Mouse (Mus musculus) heart, postnatal 4 days (tissue): ENCODE data around the gene Prok2. TPM values are rescaled to one million over a fixed set of nuclear protein-coding genes. Genes with fewer than 3 reads are reported as not detected.
A peak's percentile ranks its signal among the peaks of the same experiment; 100 is the strongest.

ENCODE experiments used
- DNase-seq: peaks from one replicate; pipeline ENCODE4 v3.0.0; 2021
- total RNA-seq, 2 experiments: library from RNA; stranded (reverse); gene quantifications; 2 replicates each; pipeline ENCODE4 v1.2.3; 2021

Prok2 gene
- total RNA-seq, 2 experiments from 2014 or later: not detected

DNA sequence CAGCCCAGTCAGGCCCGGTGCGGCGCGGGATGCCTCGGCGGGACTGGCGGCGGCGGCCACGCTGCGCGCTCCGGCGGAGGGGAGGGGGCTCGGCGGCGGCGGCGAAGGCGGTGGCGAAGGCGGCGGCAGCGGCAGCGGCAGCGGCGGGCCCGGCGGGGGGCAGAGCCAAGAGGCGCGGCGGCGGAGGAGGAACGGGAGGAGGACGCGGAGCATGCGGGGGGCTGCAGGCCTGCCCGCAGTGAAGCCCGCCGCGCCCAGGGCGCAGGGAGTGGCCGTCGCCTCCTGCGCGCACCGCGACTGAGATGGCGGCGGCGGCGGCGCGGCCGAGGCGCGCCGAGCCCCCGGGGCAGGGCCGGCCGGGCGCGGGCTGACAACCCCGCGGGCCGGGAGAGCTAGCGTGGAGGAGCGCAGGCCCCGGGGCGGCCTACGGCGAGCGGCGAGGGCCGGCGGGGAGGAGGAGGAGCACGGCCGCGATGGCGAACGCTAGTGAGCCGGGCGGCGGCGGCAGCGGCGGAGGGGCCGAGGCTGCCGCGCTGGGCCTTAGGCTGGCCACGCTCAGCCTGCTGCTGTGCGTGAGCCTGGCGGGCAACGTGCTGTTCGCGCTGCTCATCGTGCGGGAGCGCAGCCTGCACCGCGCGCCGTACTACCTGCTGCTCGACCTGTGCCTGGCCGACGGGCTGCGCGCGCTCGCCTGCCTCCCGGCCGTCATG is 33.8 kb downstream of the Prok2 start, which contains the start of gene Gpr27:
Gpr27 (plus strand) TSS at position 474 of the 710 bp plus-strand sequence.
- peak; percentile 21 for DNase-seq

DNA sequence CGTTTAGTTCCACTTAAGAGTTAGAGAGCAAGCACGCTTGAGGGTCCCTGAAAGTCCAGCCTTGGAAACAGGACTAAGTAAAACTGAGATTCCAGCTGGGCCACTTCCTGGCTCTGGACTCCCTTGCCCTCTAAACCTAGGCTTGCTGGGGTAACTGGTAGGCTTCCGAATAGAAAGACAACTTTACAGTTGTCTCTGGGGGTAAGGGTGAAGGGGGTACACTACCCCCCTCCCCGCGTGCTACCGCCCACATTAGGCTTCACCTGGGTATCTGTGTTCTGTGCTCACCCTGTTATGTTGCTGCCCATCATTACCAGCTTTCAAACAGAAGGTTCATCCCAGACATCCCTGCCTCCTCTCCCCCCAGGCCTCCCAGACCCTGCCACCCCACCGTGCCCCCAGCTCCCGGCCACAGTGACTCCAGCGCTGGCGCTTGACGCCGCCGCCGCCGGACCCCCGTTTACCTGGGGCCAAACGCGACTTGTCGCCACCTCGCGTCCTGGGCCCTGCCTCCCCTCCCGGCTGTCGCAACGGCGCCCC is 34.5 kb downstream of the Prok2 start:
- DNase-seq: no peak

GRCm38 (mm10) chr6:99688513-99688912 is 37.7 kb downstream of the Prok2 start:
- DNase-seq: no peak

GRCm38 (mm10) chr6:99684899-99685298 is 41.3 kb downstream of the Prok2 start:
- no peak for DNase-seq

- DNase-seq: no peak
Measured at GRCm38 (mm10) chr6:99683974-99684373, 42.2 kb downstream of the Prok2 start.

DNA sequence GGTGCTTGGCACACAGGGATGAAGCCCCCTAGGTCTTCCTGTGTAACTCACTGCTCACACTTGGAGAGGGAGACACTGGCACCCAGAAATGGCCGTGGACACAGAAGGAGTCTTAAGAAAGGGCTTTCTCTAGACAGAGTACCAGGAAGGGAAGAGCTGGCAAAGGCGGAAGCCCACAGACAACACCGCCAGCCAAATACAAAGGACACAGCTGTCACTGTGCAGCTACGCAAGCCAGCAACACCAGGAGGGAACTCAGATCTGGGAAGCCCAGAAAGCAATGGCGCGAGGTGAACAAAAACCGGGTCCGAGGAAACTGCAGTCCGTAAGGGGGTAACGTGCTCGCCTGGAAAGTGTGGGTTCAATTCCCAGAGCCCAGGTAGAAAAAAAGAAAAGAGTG is 48.1 kb downstream of the Prok2 start:
- DNase-seq: no peak

DNA sequence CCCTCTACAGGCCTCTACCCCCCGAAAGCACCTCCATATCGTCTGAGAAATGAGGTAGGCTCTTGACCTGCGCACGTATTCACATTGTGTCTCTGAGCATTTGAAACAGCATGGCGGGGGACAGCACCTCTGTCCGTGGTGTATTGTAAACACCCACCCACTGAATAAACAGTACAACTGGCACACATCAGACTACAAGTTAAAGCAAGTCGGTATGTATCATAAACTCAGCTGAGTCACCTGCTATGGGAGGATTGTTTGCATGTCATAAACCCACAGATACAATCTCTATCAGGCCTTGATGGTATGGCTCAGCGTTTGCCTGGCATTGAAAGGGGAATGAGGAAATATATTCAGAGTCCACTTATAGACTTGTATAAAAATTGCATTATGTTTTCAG is 48.9 kb downstream of the Prok2 start:
- no peak for DNase-seq

GRCm38 (mm10) chr6:99674482-99674881 is 51.7 kb downstream of the Prok2 start:
- DNase-seq: no peak

- no peak for DNase-seq
Measured at GRCm38 (mm10) chr6:99671768-99672167, 54.4 kb downstream of the Prok2 start.

DNA sequence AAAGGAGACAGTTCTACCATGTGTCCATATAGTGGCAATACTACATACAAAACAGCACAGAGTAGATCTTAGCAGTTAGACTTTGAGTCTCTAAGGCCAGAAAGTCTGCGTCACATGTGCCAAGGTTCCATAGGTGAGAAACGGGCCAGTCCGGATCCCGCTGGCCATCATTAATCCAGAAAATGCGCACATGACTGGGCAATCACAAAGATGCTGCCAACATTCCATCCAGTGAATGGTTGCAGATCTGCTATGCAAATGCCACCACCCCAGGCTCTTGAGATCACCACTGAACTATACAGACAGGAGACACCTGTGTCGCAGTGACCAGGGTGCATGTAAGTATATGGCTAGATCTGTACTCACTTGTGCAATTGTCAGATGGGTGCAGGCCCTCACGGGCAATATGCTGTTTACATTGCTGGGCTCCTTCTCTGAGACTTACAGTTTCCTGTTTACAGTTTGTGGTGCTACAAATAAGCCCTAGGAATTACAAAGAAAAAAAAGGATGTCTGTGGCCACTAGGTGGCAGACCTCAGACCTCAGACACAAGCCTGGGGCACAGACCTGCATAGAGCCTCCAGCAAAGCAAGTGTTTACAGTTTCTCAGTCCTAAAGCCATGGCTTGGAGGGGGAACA is 55.6 kb downstream of the Prok2 start:
- peak; percentile 70 for DNase-seq

- no peak for DNase-seq
Measured at GRCm38 (mm10) chr6:99669481-99670325, 56.5 kb downstream of the Prok2 start.

DNA sequence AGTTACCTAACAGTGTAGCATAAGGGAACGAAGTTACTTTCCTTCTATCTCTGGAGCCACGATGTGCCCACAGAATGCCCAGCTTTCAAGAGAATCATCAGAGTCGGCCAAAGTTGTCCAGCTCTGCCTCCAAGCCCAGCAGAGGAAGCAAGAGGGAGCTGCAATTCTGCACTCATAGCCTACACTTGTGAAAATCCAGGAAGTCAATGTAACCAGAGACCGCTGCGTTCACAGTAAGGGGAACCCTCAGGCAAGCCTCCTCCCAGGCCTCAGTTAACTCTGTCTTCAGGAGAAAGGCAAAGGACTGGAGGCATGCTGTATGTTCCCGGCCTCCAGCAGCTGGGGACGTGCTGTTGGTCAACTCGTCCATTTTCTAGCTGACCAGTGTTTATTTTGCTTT is 58.9 kb downstream of the Prok2 start:
- no peak for DNase-seq

- peak; percentile 71 for DNase-seq
Measured at GRCm38 (mm10) chr6:99666318-99667171, 59.6 kb downstream of the Prok2 start, which contains the start of the genes Eif4e3 and Gm20696. TSS of gene Eif4e3 (minus strand) at chr6:99666771. TSS of gene Gm20696 (minus strand) at chr6:99666797.

DNA sequence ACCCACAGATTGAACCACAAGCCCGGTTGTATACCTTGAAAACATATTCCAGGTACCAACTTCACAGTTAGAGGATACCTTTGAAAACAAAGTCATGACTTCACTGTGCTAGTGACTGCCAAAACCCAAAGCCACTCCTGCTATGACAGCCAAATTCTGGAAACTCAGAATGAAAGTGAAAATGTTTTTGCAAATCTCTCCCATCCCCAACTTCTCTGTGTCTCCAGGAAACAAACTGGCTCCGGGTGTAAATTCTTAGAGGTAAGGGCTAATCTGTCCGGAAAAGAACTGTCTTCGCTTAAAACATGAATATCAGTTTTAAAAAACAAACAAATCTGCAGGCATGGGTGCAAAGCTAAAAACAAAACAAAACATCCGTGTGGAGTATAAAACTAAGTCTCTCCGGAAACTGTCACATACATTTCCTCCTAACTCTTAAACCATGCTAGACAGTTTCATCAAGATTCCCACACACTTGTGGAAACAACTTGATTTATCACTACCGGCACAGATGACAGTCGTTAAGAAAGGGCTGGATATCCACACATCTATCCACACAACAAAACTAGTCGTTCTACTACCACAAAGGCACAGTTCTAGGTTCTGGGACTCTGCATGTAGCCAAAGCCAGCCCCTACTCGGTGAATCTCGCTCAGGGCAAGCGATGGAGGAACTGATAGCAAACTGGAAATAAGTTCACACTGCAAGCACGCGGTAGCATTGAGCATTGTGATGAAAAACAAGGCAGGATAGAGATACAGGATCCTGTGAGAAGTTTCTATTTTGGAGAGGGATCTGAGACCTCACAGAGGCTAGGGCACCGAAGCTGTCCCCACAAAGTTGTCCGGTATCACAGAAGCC is 60.5 kb downstream of the Prok2 start:
- no peak for DNase-seq

DNA sequence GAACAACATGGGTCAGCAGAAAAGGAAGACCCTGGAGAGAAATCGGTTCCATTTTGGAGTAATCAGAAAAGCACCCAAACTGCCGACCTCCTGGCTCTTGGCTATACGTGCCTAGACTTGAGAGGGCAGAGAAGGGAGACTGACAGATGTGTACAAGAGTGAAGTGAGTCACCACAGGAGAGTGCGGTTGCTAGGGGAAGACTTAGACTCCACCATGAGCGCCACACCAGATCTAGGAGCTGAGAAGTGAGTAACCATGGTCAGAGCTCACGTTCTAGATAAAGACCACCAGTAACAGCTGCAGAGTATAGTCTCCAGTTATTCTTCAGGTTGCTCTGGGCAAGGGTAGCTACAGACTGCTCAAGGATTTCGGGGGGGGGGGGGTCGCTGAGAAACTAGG is 63.0 kb downstream of the Prok2 start:
- DNase-seq: no peak

Other genes with a start within 250 kb of the Prok2 start
- gene Foxp1, start 203.7 kb downstream of the Prok2 start, total RNA-seq: 10 to 100 TPM; 66.1 to 67.0 TPM
- 10 to 100 TPM; 17.6 to 20.4 TPM for gene Eif4e3, start 59.6 kb downstream of the Prok2 start, total RNA-seq
- 1 to 10 TPM; 2.5 to 3.4 TPM for gene Gm20696, start 59.6 kb downstream of the Prok2 start, total RNA-seq
- gene Gpr27, start 33.7 kb downstream of the Prok2 start, total RNA-seq: 1 to 10 TPM; 3.0 to 3.9 TPM